Mouse (Mus musculus) liver, adult 2 months (tissue): ENCODE data around the gene Mllt11.

Experiments
- CTCF ChIP-seq: fragments of 200-500 bp; IDR thresholded peaks from 2 replicates; pipeline ENCODE4 v1.5.1; 2011; ENCODE audit warnings: low read depth, low read length, control low read depth
- POLR2A ChIP-seq: fragments of 200-500 bp; IDR thresholded peaks from 2 replicates; pipeline ENCODE4 v1.6.1; 2011; ENCODE audit warnings: low read length, control low read depth; ENCODE audit not compliant: insufficient read depth; ENCODE audit errors: extremely low read depth

- TF ChIP-seq POLR2A, result no peak
- no peak for TF ChIP-seq CTCF
Observed at GRCm38 (mm10) chr3:95275161-95275560, 43.2 kb upstream of the Mllt11 start.
